Mouse (Mus musculus): Measurements from ENCODE around the gene Tpi1. TPM values are rescaled to one million over a fixed set of nuclear protein-coding genes. Genes with fewer than 3 reads are reported as not detected.

Tpi1 gene
- 604 TPM for polyA plus RNA-seq (2012; fragmentation: generic; extraction: Trizol)
- long read RNA-seq, experiment 1, transcript Tpi1-201 (2 exons, 486 nt): minor isoform, 6 of 969 reads
- long read RNA-seq, experiment 1, transcript Tpi1-203 (6 exons, 802 nt): minor isoform, 8 of 969 reads
- long read RNA-seq, experiment 1, transcript Tpi1-205 (7 exons, 1,607 nt): major isoform, 852 of 969 reads
- long read RNA-seq, experiment 1, partial matches to known transcripts: 20 of 969 reads
- long read RNA-seq, experiment 1, other reads (novel, unspliced or antisense): 82 of 969 reads
- long read RNA-seq, experiment 2, transcript Tpi1-203 (6 exons, 802 nt): minor isoform, 5 of 2,435 reads
- long read RNA-seq, experiment 2, transcript Tpi1-205 (7 exons, 1,607 nt): major isoform, 2,400 of 2,435 reads
- long read RNA-seq, experiment 2, partial matches to known transcripts: 1 of 2,435 reads
- long read RNA-seq, experiment 2, other reads (novel, unspliced or antisense): 27 of 2,435 reads

DNA sequence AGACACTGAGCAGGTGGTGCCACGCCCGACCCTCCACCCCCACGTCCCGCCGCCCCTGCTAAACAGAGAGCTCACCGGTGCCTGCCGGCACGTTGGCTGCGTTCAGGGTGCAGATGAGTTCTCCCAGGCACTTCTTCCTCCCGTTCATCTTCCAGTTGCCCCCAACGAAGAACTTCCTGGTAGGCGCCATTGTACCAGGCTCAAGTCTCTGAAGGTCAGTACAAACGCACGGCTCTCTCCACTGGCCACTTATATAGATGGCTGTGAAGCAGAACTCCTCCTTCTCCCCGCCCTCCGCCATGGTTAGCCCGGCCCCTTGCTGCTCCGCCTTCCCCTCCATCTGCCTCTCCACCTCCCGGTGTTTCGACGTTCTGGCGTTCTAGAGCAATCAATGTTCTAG is at the start of gene Tpi1:
Gene Tpi1 (minus strand): TSS at position 364 of the 400 bp plus-strand sequence.
- Histone ChIP-seq H3K79me3 (ENCODE audit: low read depth) (peaks cover 31% of the 10 kb centered on the region), H3K36me3 (ENCODE audit: control insufficient read depth, insufficient read depth) (peaks cover 68% of the 10 kb centered on the region), H3ac (ENCODE audit: control insufficient read depth, insufficient read length, low read depth) (peak within 1 kb of the TSS; percentile 86), H3K79me2 (ENCODE audit: control insufficient read depth, insufficient read depth) (peaks cover 38% of the 10 kb centered on the region), H3K27me3 (ENCODE audit: control insufficient read depth, insufficient read depth, insufficient read length) (no peaks in the 10 kb centered on the region), H3K4me3 (ENCODE audit: insufficient read depth, poor library complexity, severe bottlenecking) (peak within 1 kb of the TSS; percentile 94)
- TF ChIP-seq FOSL1 (IDR thresholded peaks at IDR 0.05; ENCODE audit: insufficient read depth, low read length, poor library complexity, severe bottlenecking): no peak
- TF ChIP-seq CEBPB (IDR thresholded peaks at IDR 0.05; ENCODE audit: low read depth): no peak
- no peak for TF ChIP-seq CTCF (IDR thresholded peaks at IDR 0.05; ENCODE audit: control insufficient read depth, insufficient read depth, insufficient read length)
- TF ChIP-seq MAX (IDR thresholded peaks at IDR 0.05): no peak
- TF ChIP-seq MYOD1 (IDR thresholded peaks at IDR 0.05; ENCODE audit: control insufficient read depth, insufficient read length, low read depth): no peak
- no peak for TF ChIP-seq USF1 (IDR thresholded peaks at IDR 0.05; ENCODE audit: low read depth)

DNA sequence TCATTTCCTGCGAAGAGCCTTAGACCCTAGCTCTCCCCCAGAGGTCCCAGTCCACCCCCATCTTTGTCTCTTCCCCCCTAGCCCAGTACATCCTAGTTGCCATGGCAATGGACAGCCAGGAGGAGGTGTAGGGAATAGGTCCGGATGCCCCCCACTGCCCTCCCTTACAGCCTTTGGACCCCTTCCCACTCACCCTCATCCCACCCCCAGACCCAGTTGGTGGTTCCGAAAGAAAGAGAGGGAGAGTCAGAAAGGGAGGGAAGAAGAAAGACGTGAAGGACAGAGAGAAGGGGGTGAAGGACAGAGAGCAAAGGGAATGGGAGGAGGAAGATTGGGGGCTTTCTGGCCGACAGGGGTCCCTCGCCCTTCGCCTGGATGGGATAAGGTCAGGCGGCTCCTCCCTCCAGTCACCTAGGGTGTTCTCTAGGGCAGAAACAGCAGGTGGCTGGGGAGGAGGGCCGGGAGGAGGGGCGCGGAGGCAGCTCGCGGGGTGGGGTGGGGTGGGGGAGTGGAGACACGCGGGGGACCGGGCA is 49.1 kb upstream of the Tpi1 start:
- TF ChIP-seq CTCF (IDR thresholded peaks at IDR 0.05; ENCODE audit: control insufficient read depth, insufficient read depth, insufficient read length) (no peak), MAX (IDR thresholded peaks at IDR 0.05) (no peak), USF1 (IDR thresholded peaks at IDR 0.05; ENCODE audit: low read depth) (no peak), MYOD1 (IDR thresholded peaks at IDR 0.05; ENCODE audit: control insufficient read depth, insufficient read length, low read depth) (no peak), CEBPB (IDR thresholded peaks at IDR 0.05; ENCODE audit: low read depth) (no peak), MYOG (IDR thresholded peaks at IDR 0.05; ENCODE audit: control insufficient read depth, extremely low read depth, insufficient read length) (no peak), FOSL1 (IDR thresholded peaks at IDR 0.05; ENCODE audit: insufficient read depth, low read length, poor library complexity, severe bottlenecking) (no peak)
- Histone ChIP-seq H3K27me3 (ENCODE audit: control insufficient read depth, insufficient read depth, insufficient read length) (peaks cover 64% of the 10 kb centered on the region), H3K79me2 (ENCODE audit: control insufficient read depth, insufficient read depth) (no peaks in the 10 kb centered on the region), H3ac (ENCODE audit: control insufficient read depth, insufficient read length, low read depth) (no peak overlapping the region), H3K36me3 (ENCODE audit: control insufficient read depth, insufficient read depth) (no peaks in the 10 kb centered on the region), H3K79me3 (ENCODE audit: low read depth) (no peaks in the 10 kb centered on the region), H3K4me3 (ENCODE audit: insufficient read depth, poor library complexity, severe bottlenecking) (no peak overlapping the region)

DNA sequence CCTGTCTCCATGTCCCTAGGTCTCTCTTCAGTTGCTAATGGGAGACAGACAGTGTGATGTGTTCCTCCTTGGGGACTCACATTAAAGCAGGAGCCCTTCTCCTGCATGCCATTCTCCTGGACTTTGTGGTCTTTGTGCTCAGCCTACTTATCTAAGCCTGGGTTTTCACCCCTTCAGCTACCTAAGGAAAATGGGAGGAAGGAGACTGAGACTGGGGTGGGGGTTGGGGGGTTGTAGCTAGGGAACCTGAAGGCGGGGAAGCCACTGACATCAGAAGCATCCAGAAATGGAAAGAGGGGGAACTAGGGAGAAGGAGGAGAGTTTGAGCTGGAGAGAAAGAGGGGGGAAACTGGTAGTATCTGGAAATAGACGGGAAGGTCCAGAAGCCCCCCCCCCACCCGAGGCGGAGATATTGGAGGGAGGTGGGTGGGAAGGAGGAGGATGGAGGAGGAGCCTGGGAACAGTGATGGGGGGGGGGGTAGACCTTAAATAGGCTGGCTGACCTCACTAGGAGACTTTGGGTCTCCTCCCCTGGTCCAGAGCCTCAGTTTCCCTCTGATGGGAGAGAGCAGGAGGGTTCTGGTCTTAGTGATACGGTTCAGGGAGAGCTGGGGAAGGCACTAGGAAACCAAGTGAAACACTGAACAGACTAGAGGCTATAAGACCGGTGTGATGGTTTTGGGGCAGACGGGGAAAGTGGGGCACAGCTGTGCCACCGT is 48.5 kb upstream of the Tpi1 start:
- TF ChIP-seq CEBPB (IDR thresholded peaks at IDR 0.05; ENCODE audit: low read depth) (no peak), MYOG (IDR thresholded peaks at IDR 0.05; ENCODE audit: control insufficient read depth, extremely low read depth, insufficient read length) (no peak), MAX (IDR thresholded peaks at IDR 0.05) (no peak), CTCF (IDR thresholded peaks at IDR 0.05; ENCODE audit: control insufficient read depth, insufficient read depth, insufficient read length) (no peak), FOSL1 (IDR thresholded peaks at IDR 0.05; ENCODE audit: insufficient read depth, low read length, poor library complexity, severe bottlenecking) (no peak), USF1 (IDR thresholded peaks at IDR 0.05; ENCODE audit: low read depth) (no peak), MYOD1 (IDR thresholded peaks at IDR 0.05; ENCODE audit: control insufficient read depth, insufficient read length, low read depth) (no peak)
- H3K4me3 ChIP-seq (ENCODE audit: insufficient read depth, poor library complexity, severe bottlenecking): no peak overlapping the region

DNA sequence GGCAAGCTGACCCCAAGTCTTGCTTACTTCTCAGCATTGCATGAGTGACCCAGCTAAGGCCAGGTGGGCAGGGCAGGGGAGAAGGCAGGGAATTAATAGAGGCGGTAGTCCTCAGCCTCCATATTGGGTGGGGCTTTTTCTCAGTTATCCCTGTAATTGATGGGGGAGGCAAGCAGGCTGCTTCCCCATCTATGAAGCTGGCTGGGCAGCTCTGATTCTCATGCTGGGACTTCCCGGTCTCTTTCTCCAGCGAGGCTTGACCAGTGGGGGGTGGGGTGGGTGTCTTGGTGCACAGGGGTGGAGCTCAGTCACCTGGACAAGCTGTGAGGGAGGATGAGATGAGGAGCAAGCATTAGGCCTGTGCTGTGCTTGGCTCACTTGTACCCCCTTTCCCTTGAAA is 47.7 kb upstream of the Tpi1 start:
- TF ChIP-seq USF1 (IDR thresholded peaks at IDR 0.05; ENCODE audit: low read depth) (no peak), FOSL1 (IDR thresholded peaks at IDR 0.05; ENCODE audit: insufficient read depth, low read length, poor library complexity, severe bottlenecking) (no peak), CTCF (IDR thresholded peaks at IDR 0.05; ENCODE audit: control insufficient read depth, insufficient read depth, insufficient read length) (no peak), MAX (IDR thresholded peaks at IDR 0.05) (no peak), CEBPB (IDR thresholded peaks at IDR 0.05; ENCODE audit: low read depth) (no peak), MYOD1 (IDR thresholded peaks at IDR 0.05; ENCODE audit: control insufficient read depth, insufficient read length, low read depth) (no peak), MYOG (IDR thresholded peaks at IDR 0.05; ENCODE audit: control insufficient read depth, extremely low read depth, insufficient read length) (no peak)
- Histone ChIP-seq H3K4me3 (ENCODE audit: insufficient read depth, poor library complexity, severe bottlenecking) (no peak overlapping the region), H3K27me3 (ENCODE audit: control insufficient read depth, insufficient read depth, insufficient read length) (peaks cover 50% of the 10 kb centered on the region), H3K79me2 (ENCODE audit: control insufficient read depth, insufficient read depth) (no peaks in the 10 kb centered on the region), H3K79me3 (ENCODE audit: low read depth) (no peaks in the 10 kb centered on the region), H3K36me3 (ENCODE audit: control insufficient read depth, insufficient read depth) (no peaks in the 10 kb centered on the region), H3ac (ENCODE audit: control insufficient read depth, insufficient read length, low read depth) (no peak overlapping the region)

More for the DNA sequence above, 48.5 kb upstream of the Tpi1 start:
- no peak overlapping the region for H3ac ChIP-seq (ENCODE audit: control insufficient read depth, insufficient read length, low read depth)
- H3K79me2 ChIP-seq (ENCODE audit: control insufficient read depth, insufficient read depth): no peaks in the 10 kb centered on the region
- H3K36me3 ChIP-seq (ENCODE audit: control insufficient read depth, insufficient read depth): no peaks in the 10 kb centered on the region
- peaks cover 57% of the 10 kb centered on the region for H3K27me3 ChIP-seq (ENCODE audit: control insufficient read depth, insufficient read depth, insufficient read length)
- no peaks in the 10 kb centered on the region for H3K79me3 ChIP-seq (ENCODE audit: low read depth)

DNA sequence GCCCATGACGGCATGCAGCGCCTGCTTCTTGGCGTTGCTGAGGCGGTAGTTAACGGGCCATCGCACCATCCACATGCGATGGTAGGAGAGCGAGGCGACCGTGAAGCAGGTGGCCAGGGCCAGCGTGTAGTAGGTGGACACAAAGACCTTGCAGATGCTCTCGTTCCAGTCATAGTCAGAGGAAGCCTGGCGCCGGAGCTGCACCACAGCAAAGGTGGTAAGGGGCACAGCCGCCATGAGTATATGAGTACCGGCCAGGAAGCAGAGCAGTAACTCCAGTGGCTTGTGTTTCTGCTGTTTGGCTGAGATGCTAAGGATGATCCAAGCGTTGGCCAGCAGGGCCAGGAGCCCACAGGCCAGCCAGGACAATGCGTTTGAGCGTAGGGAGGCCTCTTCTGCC is 47.2 kb upstream of the Tpi1 start:
- Histone ChIP-seq H3K79me2 (ENCODE audit: control insufficient read depth, insufficient read depth) (no peaks in the 10 kb centered on the region), H3K4me3 (ENCODE audit: insufficient read depth, poor library complexity, severe bottlenecking) (no peak overlapping the region), H3K36me3 (ENCODE audit: control insufficient read depth, insufficient read depth) (no peaks in the 10 kb centered on the region), H3K79me3 (ENCODE audit: low read depth) (no peaks in the 10 kb centered on the region), H3ac (ENCODE audit: control insufficient read depth, insufficient read length, low read depth) (no peak overlapping the region), H3K27me3 (ENCODE audit: control insufficient read depth, insufficient read depth, insufficient read length) (peaks cover 44% of the 10 kb centered on the region)
- TF ChIP-seq FOSL1 (IDR thresholded peaks at IDR 0.05; ENCODE audit: insufficient read depth, low read length, poor library complexity, severe bottlenecking) (no peak), MYOD1 (IDR thresholded peaks at IDR 0.05; ENCODE audit: control insufficient read depth, insufficient read length, low read depth) (no peak), MAX (IDR thresholded peaks at IDR 0.05) (no peak), CTCF (IDR thresholded peaks at IDR 0.05; ENCODE audit: control insufficient read depth, insufficient read depth, insufficient read length) (no peak), CEBPB (IDR thresholded peaks at IDR 0.05; ENCODE audit: low read depth) (no peak), MYOG (IDR thresholded peaks at IDR 0.05; ENCODE audit: control insufficient read depth, extremely low read depth, insufficient read length) (no peak), USF1 (IDR thresholded peaks at IDR 0.05; ENCODE audit: low read depth) (no peak)
